Mouse (Mus musculus): ENCODE results near the gene Ube2l6. TPM values are rescaled to one million over a fixed set of nuclear protein-coding genes. Genes with fewer than 3 reads are reported as not detected.

Gene Ube2l6
- polyA plus RNA-seq (2015; fragmentation: Nextera tagmentation; extraction: Ambion mirVana): 27.6 and 28.6 TPM in 2 replicates

DNA sequence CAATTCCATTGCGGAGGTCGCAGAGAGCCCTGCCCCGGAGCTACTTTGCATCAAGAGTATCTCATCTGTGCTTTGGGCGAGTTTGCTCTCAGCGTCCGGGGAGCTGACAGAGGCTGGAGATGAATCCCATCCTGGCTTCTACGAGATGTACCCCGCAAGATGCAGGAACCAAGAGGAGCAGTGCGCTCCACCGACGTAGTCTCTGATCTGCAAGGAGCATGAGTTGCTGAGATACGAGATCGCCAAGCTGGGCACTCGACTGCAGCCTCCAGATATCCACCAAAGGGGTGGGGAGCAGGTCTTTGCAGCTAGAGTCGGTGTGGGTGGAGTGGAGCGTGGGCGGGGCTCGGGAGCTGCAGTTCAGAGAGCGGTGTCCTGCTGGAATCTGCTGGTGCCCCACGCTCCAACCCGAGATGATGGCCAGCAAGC is at the start of gene Ube2l6:
Ube2l6 (plus strand) TSS at position 336 of the 429 bp plus-strand sequence.
- 0 out of 2 replicates have a peak, but pooled peaks cover 1% of the 10 kb centered on the region for H3K36me3 ChIP-seq (ENCODE audit: control insufficient read depth, insufficient read depth, low read length)
- H3K27ac ChIP-seq (replicated peaks): peak within 1 kb of the TSS; percentile 79
- H3K9me3 ChIP-seq (ENCODE audit: control insufficient read depth, low read length): no peaks in the 10 kb centered on the region
- peak within 1 kb of the TSS; percentile 63 for H3K9ac ChIP-seq (ENCODE audit: low read length)
- peak within 1 kb of the TSS; percentile 61 for H3K4me3 ChIP-seq (ENCODE audit: low read depth, low read length)
- peak within 1 kb of the TSS; percentile 95 for H3K4me2 ChIP-seq (replicated peaks; ENCODE audit: low read depth)
- under 1% methylated on average over 21 of the region's 21 CpGs for WGBS
- TF ChIP-seq CTCF (IDR thresholded peaks at IDR 0.05; ENCODE audit: low read depth): no peak
- no peak for TF ChIP-seq EP300 (optimal IDR thresholded peaks at IDR 0.05)
- no peaks in the 10 kb centered on the region for H3K4me1 ChIP-seq (replicated peaks; ENCODE audit: control insufficient read depth, insufficient read depth)
- H3K27me3 ChIP-seq (ENCODE audit: control insufficient read depth, insufficient read depth, low read length): no peaks in the 10 kb centered on the region
- ATAC-seq (ENCODE audit: low FRiP score, low TSS enrichment): peak; percentile 78
- peak; percentile 74 for DNase-seq (ENCODE audit: low spot score)

GRCm38 (mm10) chr2:84750115-84750514 is 48.5 kb upstream of the Ube2l6 start:
- no peaks in the 10 kb centered on the region for H3K4me1 ChIP-seq (replicated peaks; ENCODE audit: control insufficient read depth, insufficient read depth)
- H3K27ac ChIP-seq (replicated peaks): no peak overlapping the region
- H3K36me3 ChIP-seq (ENCODE audit: control insufficient read depth, insufficient read depth, low read length): no peaks in the 10 kb centered on the region
- ATAC-seq (ENCODE audit: low FRiP score, low TSS enrichment) (peak; percentile 45; the same call in 1 of the 2 replicates), DNase-seq (ENCODE audit: low spot score) (no peak)
- no peak overlapping the region for H3K4me2 ChIP-seq (replicated peaks; ENCODE audit: low read depth)
- H3K9ac ChIP-seq (ENCODE audit: low read length): no peak overlapping the region
- WGBS: 41% methylated on average over 6 of the region's 6 CpGs
- H3K9me3 ChIP-seq (ENCODE audit: control insufficient read depth, low read length): no peaks in the 10 kb centered on the region
- H3K27me3 ChIP-seq (ENCODE audit: control insufficient read depth, insufficient read depth, low read length): no peaks in the 10 kb centered on the region
- H3K4me3 ChIP-seq (ENCODE audit: low read depth, low read length): no peak overlapping the region
- TF ChIP-seq EP300 (optimal IDR thresholded peaks at IDR 0.05) (no peak), CTCF (IDR thresholded peaks at IDR 0.05; ENCODE audit: low read depth) (no peak)

DNA sequence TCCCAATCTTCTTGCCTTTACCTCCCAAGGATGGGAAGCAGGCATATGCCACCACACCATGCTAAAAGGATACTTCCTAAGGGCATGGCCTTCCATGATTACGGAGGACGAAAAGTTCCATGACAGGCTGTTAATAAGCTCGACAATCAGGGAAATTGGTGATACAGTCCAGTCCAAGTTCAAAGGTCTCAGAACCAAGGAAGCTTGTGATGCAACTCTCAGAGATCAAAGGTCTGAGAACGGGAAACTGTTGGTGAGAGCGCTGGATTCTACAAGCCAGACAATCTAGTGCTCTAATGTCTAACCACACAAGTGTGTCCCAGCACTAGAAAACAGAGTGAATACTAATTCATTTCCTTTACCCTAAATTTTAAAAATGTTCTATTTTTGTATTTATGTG is 42.4 kb upstream of the Ube2l6 start:
- Histone ChIP-seq H3K4me1 (replicated peaks; ENCODE audit: control insufficient read depth, insufficient read depth) (no peaks in the 10 kb centered on the region), H3K9me3 (ENCODE audit: control insufficient read depth, low read length) (no peaks in the 10 kb centered on the region), H3K4me3 (ENCODE audit: low read depth, low read length) (no peak overlapping the region), H3K9ac (ENCODE audit: low read length) (no peak overlapping the region), H3K36me3 (ENCODE audit: control insufficient read depth, insufficient read depth, low read length) (no peaks in the 10 kb centered on the region), H3K4me2 (replicated peaks; ENCODE audit: low read depth) (no peak overlapping the region), H3K27ac (replicated peaks) (no peak overlapping the region), H3K27me3 (ENCODE audit: control insufficient read depth, insufficient read depth, low read length) (no peaks in the 10 kb centered on the region)
- 76% methylated on average over 5 of the region's 5 CpGs for WGBS
- no peak for TF ChIP-seq CTCF (IDR thresholded peaks at IDR 0.05; ENCODE audit: low read depth)
- no peak for TF ChIP-seq EP300 (optimal IDR thresholded peaks at IDR 0.05)
- ATAC-seq (ENCODE audit: low FRiP score, low TSS enrichment): no peak
- DNase-seq (ENCODE audit: low spot score): no peak

GRCm38 (mm10) chr2:84757026-84757682 is 41.5 kb upstream of the Ube2l6 start:
- no peak for DNase-seq (ENCODE audit: low spot score)
- TF ChIP-seq EP300 (optimal IDR thresholded peaks at IDR 0.05) (no peak), CTCF (IDR thresholded peaks at IDR 0.05; ENCODE audit: low read depth) (no peak)
- Histone ChIP-seq H3K9ac (ENCODE audit: low read length) (no peak overlapping the region), H3K4me2 (replicated peaks; ENCODE audit: low read depth) (no peak overlapping the region), H3K4me1 (replicated peaks; ENCODE audit: control insufficient read depth, insufficient read depth) (no peaks in the 10 kb centered on the region), H3K27ac (replicated peaks) (no peak overlapping the region), H3K27me3 (ENCODE audit: control insufficient read depth, insufficient read depth, low read length) (no peaks in the 10 kb centered on the region), H3K9me3 (ENCODE audit: control insufficient read depth, low read length) (no peaks in the 10 kb centered on the region), H3K4me3 (ENCODE audit: low read depth, low read length) (no peak overlapping the region), H3K36me3 (ENCODE audit: control insufficient read depth, insufficient read depth, low read length) (no peaks in the 10 kb centered on the region)
- ATAC-seq (ENCODE audit: low FRiP score, low TSS enrichment): no peak
- 60% methylated on average over 7 of the region's 7 CpGs for WGBS

DNA sequence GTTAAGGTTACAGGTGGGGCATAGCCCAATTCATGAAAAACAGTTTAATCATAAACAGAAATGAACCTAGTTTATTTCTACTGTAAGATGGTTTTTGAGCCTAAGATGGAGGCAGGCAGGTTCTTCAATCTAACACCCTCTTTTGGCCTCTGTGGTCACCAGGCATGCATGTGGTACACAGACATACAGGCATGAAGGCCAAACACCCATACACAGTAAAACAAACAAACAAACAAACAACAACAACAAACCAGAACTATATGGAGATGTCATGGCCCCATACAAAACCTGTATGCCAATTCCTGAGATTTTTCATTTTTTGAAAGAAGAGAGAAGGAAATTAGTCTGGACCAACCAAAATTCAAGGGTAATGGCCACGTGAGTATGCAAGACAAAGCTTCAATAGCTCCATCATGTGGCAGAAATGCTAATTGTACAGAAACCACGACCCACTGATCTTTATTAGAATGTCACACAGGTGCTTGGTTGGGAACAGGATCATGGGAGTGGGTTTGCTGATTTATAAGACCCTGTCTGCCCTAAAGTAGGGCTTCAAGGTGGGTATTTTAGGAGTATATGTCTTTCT is 40.0 kb upstream of the Ube2l6 start:
- WGBS: 0% methylated on average over 2 of the region's 2 CpGs
- H3K27me3 ChIP-seq (ENCODE audit: control insufficient read depth, insufficient read depth, low read length): no peaks in the 10 kb centered on the region
- H3K4me1 ChIP-seq (replicated peaks; ENCODE audit: control insufficient read depth, insufficient read depth): no peaks in the 10 kb centered on the region
- H3K36me3 ChIP-seq (ENCODE audit: control insufficient read depth, insufficient read depth, low read length): no peaks in the 10 kb centered on the region
- TF ChIP-seq EP300 (optimal IDR thresholded peaks at IDR 0.05): no peak
- peak; percentile 88 for TF ChIP-seq CTCF (IDR thresholded peaks at IDR 0.05; ENCODE audit: low read depth)
- no peak overlapping the region for H3K4me3 ChIP-seq (ENCODE audit: low read depth, low read length)
- DNase-seq (ENCODE audit: low spot score): no peak
- no peak overlapping the region for H3K9ac ChIP-seq (ENCODE audit: low read length)
- H3K4me2 ChIP-seq (replicated peaks; ENCODE audit: low read depth): no peak overlapping the region
- H3K27ac ChIP-seq (replicated peaks): no peak overlapping the region
- ATAC-seq (ENCODE audit: low FRiP score, low TSS enrichment): no peak; the same call in 1 of the 2 replicates
- no peaks in the 10 kb centered on the region for H3K9me3 ChIP-seq (ENCODE audit: control insufficient read depth, low read length)

DNA sequence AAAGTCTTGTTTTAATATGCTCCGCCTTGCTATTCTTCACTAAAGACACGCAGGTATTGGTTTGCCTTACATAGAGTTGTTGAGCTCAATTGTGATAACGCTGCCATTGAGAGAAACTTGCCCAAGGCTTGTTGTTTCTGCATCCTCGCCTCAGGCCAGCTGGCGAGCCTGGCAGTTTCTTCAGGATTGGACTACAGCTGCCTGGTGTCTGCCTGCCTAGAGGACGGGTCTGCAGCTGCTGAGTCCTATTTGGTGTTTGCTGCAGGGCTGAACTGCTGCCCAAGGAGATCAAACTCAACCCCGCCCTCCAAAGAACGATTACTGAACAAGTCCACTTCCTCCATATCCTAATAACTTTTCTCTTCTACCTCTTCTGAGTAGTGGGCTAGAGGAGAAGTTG is 37.9 kb upstream of the Ube2l6 start:
- DNase-seq (ENCODE audit: low spot score) (no peak), ATAC-seq (ENCODE audit: low FRiP score, low TSS enrichment) (no peak)
- Histone ChIP-seq H3K9ac (ENCODE audit: low read length) (no peak overlapping the region), H3K27ac (replicated peaks) (no peak overlapping the region), H3K36me3 (ENCODE audit: control insufficient read depth, insufficient read depth, low read length) (no peaks in the 10 kb centered on the region), H3K27me3 (ENCODE audit: control insufficient read depth, insufficient read depth, low read length) (no peaks in the 10 kb centered on the region), H3K4me3 (ENCODE audit: low read depth, low read length) (no peak overlapping the region), H3K9me3 (ENCODE audit: control insufficient read depth, low read length) (no peaks in the 10 kb centered on the region), H3K4me2 (replicated peaks; ENCODE audit: low read depth) (no peak overlapping the region), H3K4me1 (replicated peaks; ENCODE audit: control insufficient read depth, insufficient read depth) (no peaks in the 10 kb centered on the region)
- 55% methylated on average over 8 of the region's 8 CpGs for WGBS
- TF ChIP-seq CTCF (IDR thresholded peaks at IDR 0.05; ENCODE audit: low read depth) (no peak), EP300 (optimal IDR thresholded peaks at IDR 0.05) (no peak)

Data from stomach, postnatal 0 days (tissue).